Mouse (Mus musculus): Measurements from ENCODE around the gene Siglec1.
"Not testable (repeated sequence)": the region's sequence is repeated elsewhere in the genome, so short reads cannot be mapped to it uniquely, and the experiment has no call there.

The Siglec1 gene

GRCm38 (mm10) chr2:131086667-131087390 lies at the start of gene Siglec1:
Gene Siglec1, minus strand, starts transcription at chr2:131086765.
- DNase-seq: no peak

DNA sequence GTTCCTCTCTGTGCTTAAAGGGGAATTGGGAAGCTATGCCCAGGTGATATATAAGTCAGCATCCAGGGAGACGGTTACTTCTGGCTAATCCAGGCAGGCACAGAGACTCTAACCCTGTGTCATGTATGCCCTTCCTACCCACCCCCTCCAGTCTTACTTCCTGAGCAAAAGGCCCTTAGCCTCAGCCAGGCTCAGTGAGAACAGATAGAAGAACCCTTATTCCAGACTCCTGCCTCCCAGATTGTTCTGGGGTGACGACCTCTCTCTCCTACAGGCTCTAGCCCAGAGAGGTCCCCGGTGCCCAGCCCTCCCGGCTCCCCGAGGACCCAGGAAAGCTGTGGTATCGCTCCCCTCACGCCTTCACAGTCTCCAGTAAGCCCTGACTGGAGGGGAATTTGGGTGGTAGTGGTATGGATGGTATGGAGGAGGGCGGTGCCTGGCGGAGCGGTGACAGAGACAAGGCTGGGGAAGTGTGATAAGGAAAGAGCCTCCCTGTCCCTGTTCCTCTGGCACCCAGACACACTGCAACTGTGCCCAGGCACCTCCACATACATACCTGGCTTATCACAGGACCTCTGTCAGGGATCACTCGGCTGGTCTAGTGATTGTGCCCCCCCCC lies 49.1 kb upstream of the Siglec1 start:
- no peak for DNase-seq

GRCm38 (mm10) chr2:131134826-131135400 lies 48.3 kb upstream of the Siglec1 start:
- DNase-seq: no peak

- DNase-seq: no peak
These were observed 47.8 kb upstream of the Siglec1 start for GRCm38 (mm10) chr2:131134381-131134780.

GRCm38 (mm10) chr2:131132930-131133547 lies 46.5 kb upstream of the Siglec1 start, which contains the start of gene Gm11037:
Gene Gm11037, plus strand, starts transcription at chr2:131133497.
- DNase-seq: no peak

GRCm38 (mm10) chr2:131132111-131132888 lies 45.7 kb upstream of the Siglec1 start:
- DNase-seq: no peak

- no peak for DNase-seq
These were observed 44.3 kb upstream of the Siglec1 start for GRCm38 (mm10) chr2:131130849-131131248.

- no peak for DNase-seq
These were observed 43.3 kb upstream of the Siglec1 start for GRCm38 (mm10) chr2:131129836-131130235.

DNA sequence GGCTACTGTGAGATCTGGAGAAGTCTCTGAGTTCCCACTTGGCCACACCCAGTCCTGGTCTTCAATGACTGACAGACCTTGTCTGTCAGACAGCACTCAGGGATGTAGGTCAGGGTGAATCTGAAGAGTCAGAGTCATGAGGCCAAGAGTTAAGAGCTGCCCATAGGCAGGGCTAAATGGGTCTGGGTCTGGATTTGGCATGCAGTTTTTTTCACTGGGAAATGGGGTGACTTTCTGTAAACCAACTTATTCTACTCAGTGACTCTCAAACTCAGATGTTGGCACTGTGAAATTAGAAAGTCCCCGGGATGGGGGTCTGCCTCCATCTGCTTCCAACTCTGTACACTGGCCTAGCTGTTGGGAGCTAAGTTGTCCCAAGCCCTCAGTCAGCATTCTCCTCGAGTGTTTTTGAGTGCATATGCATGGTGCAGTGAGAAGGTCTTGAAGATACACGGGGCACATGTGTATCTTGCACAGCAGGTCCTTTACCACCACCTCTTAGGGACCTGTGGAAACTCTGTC lies 42.1 kb upstream of the Siglec1 start:
- DNase-seq: no peak

- no peak for DNase-seq
These were observed 41.6 kb upstream of the Siglec1 start for GRCm38 (mm10) chr2:131128211-131128610.

- DNase-seq: no peak
These were observed 40.7 kb upstream of the Siglec1 start, which contains the start of gene Hspa12b for GRCm38 (mm10) chr2:131127161-131127730. Gene Hspa12b, plus strand, starts transcription at chr2:131127280.

GRCm38 (mm10) chr2:131125964-131126815 lies 39.6 kb upstream of the Siglec1 start:
- no peak for DNase-seq

GRCm38 (mm10) chr2:131125157-131125963 lies 38.8 kb upstream of the Siglec1 start:
- DNase-seq: no peak

GRCm38 (mm10) chr2:131124166-131124565 lies 37.6 kb upstream of the Siglec1 start:
- DNase-seq: no peak

DNA sequence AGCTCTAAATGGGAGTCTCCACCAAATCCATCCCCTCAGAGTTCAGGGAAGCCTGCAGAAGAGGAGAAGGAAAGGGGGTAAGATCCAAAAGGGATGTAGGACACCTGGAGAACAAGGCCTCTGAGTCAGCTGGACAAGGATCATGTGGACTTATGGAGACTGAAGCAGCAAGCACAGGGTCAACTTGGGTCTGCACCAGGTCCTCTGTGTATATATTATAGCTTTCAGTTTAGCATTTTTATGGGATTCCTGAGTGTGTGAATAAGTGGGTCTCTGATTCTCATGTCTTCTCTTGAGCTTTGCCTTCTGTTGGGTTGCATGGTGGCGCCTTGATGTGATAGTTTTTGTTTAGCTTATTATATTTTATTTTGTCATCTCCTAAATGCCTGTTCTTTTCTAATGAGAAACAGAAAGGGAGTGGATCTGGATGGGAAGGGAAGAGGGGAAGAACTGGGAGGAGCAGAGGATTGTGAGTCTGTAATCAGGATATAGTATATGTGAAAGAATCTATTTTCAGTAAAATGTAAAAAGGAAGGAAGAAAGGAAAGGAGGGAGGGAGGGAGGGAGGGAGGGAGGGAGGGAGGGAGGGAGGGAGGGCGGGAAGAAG lies 32.5 kb upstream of the Siglec1 start:
- DNase-seq: no peak

GRCm38 (mm10) chr2:131105989-131106388 lies 19.4 kb upstream of the Siglec1 start:
- no peak for DNase-seq

- DNase-seq: not testable (repeated sequence)
These were observed 18.5 kb upstream of the Siglec1 start for GRCm38 (mm10) chr2:131105061-131105460.

DNA sequence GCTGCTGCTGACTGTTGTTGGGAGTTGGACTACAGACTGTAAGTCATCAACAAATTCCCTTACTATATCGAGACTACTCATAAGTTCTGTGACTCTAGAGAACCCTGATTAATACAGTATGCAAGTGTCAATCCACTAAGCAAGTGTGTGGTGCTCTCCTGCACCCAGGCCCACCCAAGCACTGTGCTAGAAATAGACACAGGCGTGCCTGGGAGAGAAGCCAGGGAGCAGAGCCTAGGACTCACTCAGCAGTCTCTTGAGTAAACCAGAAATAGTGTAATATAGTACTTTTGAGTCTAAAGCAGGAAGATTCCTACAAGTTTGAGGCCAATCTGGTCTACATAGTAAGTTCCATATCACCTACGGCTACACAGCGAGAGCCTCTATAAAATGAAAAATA lies 17.5 kb upstream of the Siglec1 start:
- no peak for DNase-seq

- DNase-seq: no peak
These were observed 15.0 kb upstream of the Siglec1 start for GRCm38 (mm10) chr2:131101530-131101929.

GRCm38 (mm10) chr2:131097087-131097486 lies 10.5 kb upstream of the Siglec1 start:
- DNase-seq: no peak
